Mouse (Mus musculus) forebrain, postnatal 0 days (tissue): ENCODE measurements at regions not wholly inside any gene's neighbourhood (a gene's known extent, or its start where the extent isn't known, plus 50 kb on each side); places are given as distances from the start of the nearest gene placed in this dataset.

Source experiments
- ATAC-seq: fragments of 200-750 bp; cut with Nextera tagmentation; 2 replicates; pipeline ENCODE4 v1.8.0; 2017; ENCODE audit warnings: mild to moderate bottlenecking, moderate library complexity
- DNase-seq: peaks from one replicate; pipeline ENCODE4 v3.0.0-alpha.2; 2015
- H3K27ac ChIP-seq: fragments of 300-500 bp; sonication (generic); 2 replicates; pipeline ENCODE4 v1.5.1; 2014; ENCODE audit warnings: low read depth, mild to moderate bottlenecking, antibody characterized with exemption, low read length, moderate library complexity, mixed read lengths
- H3K27me3 ChIP-seq: fragments of 300-500 bp; sonication (generic); 2 replicates; pipeline ENCODE4 v1.6.1; 2014; ENCODE audit warnings: mild to moderate bottlenecking, low read length, mixed read lengths; ENCODE audit not compliant: insufficient read depth
- H3K36me3 ChIP-seq: fragments of 300-500 bp; sonication (generic); 2 replicates; pipeline ENCODE4 v1.6.1; 2014; ENCODE audit warnings: mild to moderate bottlenecking, moderate library complexity; ENCODE audit not compliant: insufficient read depth
- H3K4me1 ChIP-seq: fragments of 300-500 bp; sonication (generic); 2 replicates; pipeline ENCODE4 v1.6.1; 2014; ENCODE audit warnings: antibody characterized with exemption; ENCODE audit not compliant: insufficient read depth
- H3K4me2 ChIP-seq: fragments of 300-500 bp; sonication (generic); 2 replicates; pipeline ENCODE4 v1.6.1; 2014; ENCODE audit warnings: low read depth, mild to moderate bottlenecking, moderate library complexity
- H3K4me3 ChIP-seq: fragments of 300-500 bp; sonication (generic); 2 replicates; pipeline ENCODE4 v1.5.1; 2014; ENCODE audit warnings: low read depth, low read length, mixed read lengths
- H3K9ac ChIP-seq: fragments of 300-500 bp; sonication (generic); 2 replicates; pipeline ENCODE4 v1.6.1; 2014; ENCODE audit warnings: mild to moderate bottlenecking
- H3K9me3 ChIP-seq: fragments of 300-500 bp; sonication (generic); 2 replicates; pipeline ENCODE4 v1.6.1; 2016; ENCODE audit warnings: low read length
- CTCF ChIP-seq: sonication (generic); IDR thresholded peaks from 2 replicates; pipeline ENCODE4 v1.5.1; 2016; ENCODE audit warnings: antibody characterized with exemption, control low read depth, low read depth
- WGBS: fragments of 180-500 bp; shearing (Covaris S2); extraction: QIAGEN DNeasy Blood & Tissue Kit; methylation state at CpG from one replicate; pipeline ENCODE4 v1.1.7; 2014; 5-methylcytosine and 5-hydroxymethylcytosine counted together

DNA sequence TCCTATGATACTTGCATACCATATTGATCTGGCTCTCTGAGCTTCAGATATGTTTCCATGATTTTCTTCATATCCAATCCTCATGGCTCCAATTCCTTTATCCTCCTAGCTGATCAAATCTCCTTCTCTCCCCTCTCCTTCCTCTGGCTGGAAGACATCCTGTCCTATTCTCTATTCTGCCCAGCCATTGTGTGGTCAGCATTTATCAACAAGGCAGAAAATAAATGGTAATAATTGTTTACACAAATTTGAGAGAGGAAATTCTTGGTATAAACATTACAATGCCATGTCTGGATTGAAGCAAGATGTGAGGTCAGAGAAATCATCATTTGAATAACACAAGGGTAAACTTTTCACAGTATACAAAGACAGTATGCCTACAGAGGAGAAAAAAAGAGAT lies 158.2 kb downstream of the Naf1 start:
- no peak overlapping the region for H3K4me3 ChIP-seq

DNA sequence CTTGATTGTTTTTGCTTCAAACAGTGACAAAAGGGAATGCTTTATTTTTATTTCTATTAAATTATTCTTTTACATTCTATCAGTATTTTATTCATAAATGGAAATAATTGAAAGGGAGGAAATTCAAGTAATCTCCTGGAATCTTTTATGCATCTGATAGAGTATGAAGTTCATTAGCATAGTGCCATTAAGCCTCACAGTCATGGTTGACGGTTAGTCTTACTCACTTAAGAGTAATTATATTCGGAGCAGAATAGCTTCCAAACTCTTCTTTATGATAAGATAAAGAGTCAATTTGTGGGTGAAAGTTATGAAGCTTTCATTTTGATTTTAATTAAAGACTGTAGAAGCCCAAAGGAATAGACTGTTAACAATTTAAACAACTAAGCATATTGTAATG lies 172.8 kb downstream of the Naf1 start:
- TF ChIP-seq CTCF = no peak
- no peaks in the 10 kb centered on the region for H3K4me1 ChIP-seq
- no peaks in the 10 kb centered on the region for H3K36me3 ChIP-seq
- no peak overlapping the region for H3K9ac ChIP-seq
- no peak overlapping the region for H3K4me3 ChIP-seq
- no peaks in the 10 kb centered on the region for H3K27me3 ChIP-seq
- WGBS = 45% methylated on average over 2 of the region's 2 CpGs
- ATAC-seq (peak; percentile 85; the same call in 1 of the 2 replicates), DNase-seq (no peak)
- no peak overlapping the region for H3K27ac ChIP-seq
- H3K9me3 ChIP-seq = no peaks in the 10 kb centered on the region
- H3K4me2 ChIP-seq = no peak overlapping the region

More for the DNA sequence above, 158.2 kb downstream of the Naf1 start:
- no peak for TF ChIP-seq CTCF
- H3K27ac ChIP-seq = no peak overlapping the region
- H3K9me3 ChIP-seq = no peaks in the 10 kb centered on the region
- H3K27me3 ChIP-seq = no peaks in the 10 kb centered on the region
- H3K9ac ChIP-seq = no peak overlapping the region
- no peaks in the 10 kb centered on the region for H3K36me3 ChIP-seq
- no peak overlapping the region for H3K4me2 ChIP-seq
- H3K4me1 ChIP-seq = no peaks in the 10 kb centered on the region
- no peak for DNase-seq
- ATAC-seq = no peak

DNA sequence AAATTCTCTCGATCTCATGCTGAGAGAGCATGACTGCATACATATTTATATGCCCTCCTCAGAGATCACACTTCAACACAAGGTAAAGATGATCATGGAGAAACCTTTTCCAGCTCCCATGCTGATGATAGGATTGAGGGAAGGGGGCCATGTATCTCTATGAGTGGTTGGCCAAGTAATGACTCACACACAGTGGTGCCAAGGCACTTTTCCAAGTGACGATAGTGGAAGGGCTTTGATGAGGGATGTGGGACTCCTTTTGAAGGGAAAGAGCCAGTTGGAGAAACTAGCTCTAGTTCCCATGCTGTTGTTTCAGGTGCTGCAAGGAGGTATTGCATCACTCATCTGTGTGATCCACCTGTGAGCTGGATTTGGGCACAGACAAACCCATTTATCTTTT lies 201.5 kb downstream of the Naf1 start:
- Histone ChIP-seq H3K27me3 (no peaks in the 10 kb centered on the region), H3K4me2 (no peak overlapping the region), H3K9ac (no peak overlapping the region), H3K4me3 (no peak overlapping the region), H3K36me3 (no peaks in the 10 kb centered on the region), H3K27ac (no peak overlapping the region), H3K9me3 (no peaks in the 10 kb centered on the region), H3K4me1 (no peaks in the 10 kb centered on the region)
- peak; percentile 14 for DNase-seq
- no peak for ATAC-seq
- TF ChIP-seq CTCF = no peak
- 64% methylated on average over 2 of the region's 2 CpGs for WGBS

DNA sequence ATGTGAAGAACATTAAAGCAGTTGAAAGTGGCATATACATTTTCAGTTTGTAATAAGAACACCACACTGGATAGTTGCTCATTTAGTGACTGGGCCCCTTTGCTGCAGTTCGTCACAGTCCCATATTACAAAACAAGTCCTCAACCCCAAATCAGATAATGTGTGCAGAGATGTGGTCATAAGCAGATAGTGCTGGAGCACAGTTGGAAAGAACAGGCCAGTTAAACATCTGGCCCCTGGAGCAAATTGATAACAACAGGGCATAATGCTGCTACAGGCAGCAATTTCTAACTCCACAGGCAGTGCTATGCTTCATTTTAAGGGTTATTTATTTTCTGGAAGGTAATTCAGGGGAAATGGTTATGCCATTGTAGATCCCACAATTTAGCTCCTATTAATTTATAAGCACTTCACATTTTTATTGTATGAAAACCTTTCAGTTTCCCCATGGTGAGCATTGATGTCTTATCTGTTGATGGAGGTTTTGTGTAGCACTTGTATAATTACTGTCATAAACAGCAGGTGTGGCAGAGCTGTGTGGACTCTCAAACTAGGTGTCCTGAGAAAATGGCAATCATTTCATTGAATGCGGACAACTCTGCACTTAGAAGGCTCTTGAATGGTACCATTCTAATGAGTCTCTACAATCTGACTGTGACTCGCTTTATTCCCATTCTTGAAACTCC lies 208.2 kb downstream of the Naf1 start:
- Histone ChIP-seq H3K27ac (no peak overlapping the region), H3K4me2 (no peak overlapping the region), H3K4me3 (no peak overlapping the region), H3K9ac (no peak overlapping the region), H3K4me1 (no peaks in the 10 kb centered on the region), H3K9me3 (no peaks in the 10 kb centered on the region), H3K36me3 (no peaks in the 10 kb centered on the region), H3K27me3 (no peaks in the 10 kb centered on the region)
- ATAC-seq = no peak
- no peak for TF ChIP-seq CTCF
- 89% methylated on average over 3 of the region's 3 CpGs for WGBS
- no peak for DNase-seq

DNA sequence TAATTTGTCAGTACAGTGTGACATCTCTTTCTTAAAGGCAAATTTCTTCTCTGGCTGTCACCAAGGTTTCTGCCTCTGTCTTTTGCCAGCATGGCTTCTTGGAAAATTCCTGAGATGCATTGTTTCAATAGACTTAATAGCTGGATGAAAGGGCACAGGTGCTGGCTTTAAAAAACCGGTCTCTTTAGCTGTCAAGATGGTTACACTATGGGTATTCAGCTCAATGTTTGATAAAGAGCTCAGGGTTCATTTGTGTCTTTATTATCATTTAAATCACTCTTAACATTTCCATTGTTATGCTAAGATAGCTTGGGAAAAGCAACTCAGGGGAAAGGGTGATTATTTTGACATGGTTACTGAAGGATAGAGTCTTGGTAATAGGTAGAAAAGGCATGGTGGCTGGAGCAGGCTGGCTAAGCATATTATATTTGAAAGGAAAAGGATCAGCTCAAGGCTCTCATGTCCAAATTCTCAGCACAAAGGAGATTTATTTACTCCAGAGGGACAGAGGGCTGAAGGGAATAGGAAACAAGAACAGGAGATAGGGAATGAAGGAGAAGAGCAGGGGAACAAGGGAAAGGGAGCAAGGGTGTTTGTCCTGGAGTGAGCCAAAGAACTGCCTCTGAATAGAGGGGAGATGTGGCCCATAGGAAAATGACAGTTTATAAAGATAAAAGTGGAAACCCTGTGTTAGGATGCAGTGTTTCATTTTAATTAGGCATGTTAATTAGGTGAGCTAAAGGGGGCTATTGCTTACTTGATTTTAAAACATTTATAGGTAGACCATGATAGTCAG lies 226.4 kb downstream of the Naf1 start:
- H3K36me3 ChIP-seq = no peaks in the 10 kb centered on the region
- no peak for DNase-seq
- H3K9me3 ChIP-seq = no peaks in the 10 kb centered on the region
- no peak overlapping the region for H3K4me3 ChIP-seq
- H3K4me1 ChIP-seq = no peaks in the 10 kb centered on the region
- H3K4me2 ChIP-seq = no peak overlapping the region
- no peak for TF ChIP-seq CTCF
- no peaks in the 10 kb centered on the region for H3K27me3 ChIP-seq
- H3K9ac ChIP-seq = no peak overlapping the region
- ATAC-seq = peak; percentile 80; the same call in 1 of the 2 replicates
- WGBS = 10% methylated on average over 1 of the region's 1 CpGs
- no peak overlapping the region for H3K27ac ChIP-seq
